Mouse (Mus musculus): ENCODE measurements around the gene Crygd.

Crygd gene

DNA sequence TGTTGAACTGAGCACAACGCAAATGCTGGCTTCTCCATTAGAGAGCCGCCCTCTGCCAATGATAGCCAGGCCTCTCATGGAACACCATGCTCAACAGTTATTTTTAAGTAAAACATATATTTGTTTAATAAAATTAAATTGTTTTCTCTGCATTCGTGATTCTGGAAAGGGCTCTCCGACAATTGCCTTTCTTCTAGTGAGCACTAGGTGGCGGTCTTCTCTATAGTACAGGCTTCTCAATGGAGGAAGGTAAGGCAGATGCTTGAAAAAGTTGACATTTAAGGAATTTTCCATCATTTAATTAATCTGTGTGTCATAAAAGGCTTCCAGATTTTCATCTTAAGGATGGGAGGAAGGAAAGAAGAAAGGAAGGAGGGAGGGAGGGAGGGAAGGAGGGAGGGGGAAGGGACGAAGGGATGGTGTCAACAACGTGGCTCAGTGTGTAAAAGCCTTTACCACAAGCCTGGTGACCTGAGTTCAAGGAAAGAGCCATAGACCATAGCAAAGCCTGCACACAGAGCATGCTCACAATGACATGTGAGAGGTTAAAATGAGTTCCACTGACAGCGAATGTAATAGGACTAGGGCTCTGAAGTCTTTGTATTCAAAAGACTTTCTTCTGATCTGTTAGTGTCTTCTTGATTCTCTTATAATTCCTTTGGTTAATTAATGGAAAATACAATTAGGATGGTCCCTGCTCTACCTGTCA, 16.7 kb downstream of the Crygd start:
- in situ Hi-C loops (cut with MseI, MboI): loop anchor here (10.0 kb wide), 1 partner anchor 128 kb away; no protein-coding TSS in a partner anchor

DNA sequence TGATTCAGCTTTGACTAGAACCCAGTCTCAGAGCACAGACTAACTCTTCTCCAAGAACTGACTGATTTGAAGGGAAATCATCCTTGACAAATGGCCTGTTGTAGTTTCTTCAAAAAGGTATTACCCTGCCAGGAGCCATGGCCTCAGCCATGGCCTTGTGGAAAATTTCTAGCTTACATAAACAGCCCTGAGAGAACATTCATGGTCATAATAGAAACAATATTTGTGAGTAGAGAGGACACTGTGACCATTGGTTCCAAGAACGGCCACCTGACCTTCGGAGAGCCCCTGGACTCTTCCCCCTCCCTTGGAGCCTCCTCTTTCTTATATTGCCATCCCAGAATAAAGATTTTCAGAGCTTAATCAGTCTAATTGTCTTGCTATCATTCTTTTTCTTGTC, 19.8 kb downstream of the Crygd start:
- in situ Hi-C loops (cut with MseI, MboI): loop anchor here (10.0 kb wide), 1 partner anchor 131 kb away; no protein-coding TSS in a partner anchor

DNA sequence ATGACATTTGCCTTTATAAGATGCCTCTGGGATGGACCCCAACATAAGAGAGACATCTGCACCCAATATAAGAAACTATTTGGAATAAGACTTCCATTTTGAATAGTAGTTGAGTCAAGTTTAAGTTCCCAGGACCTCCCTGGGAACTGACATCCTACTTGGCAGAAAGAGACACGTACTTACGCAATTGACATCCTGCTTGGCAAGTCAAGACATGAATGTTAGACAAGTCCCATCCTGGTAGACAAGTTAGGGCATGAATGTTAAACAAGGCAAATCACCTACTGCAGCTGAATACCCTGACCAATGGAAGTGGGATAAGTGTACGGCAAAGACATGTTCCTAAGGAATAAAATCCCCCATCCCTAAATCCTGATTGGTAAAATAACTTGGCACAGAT, 21.4 kb downstream of the Crygd start:
- in situ Hi-C loops (cut with MseI, MboI): loop anchor here (10.0 kb wide), 1 partner anchor 133 kb away; no protein-coding TSS in a partner anchor

DNA sequence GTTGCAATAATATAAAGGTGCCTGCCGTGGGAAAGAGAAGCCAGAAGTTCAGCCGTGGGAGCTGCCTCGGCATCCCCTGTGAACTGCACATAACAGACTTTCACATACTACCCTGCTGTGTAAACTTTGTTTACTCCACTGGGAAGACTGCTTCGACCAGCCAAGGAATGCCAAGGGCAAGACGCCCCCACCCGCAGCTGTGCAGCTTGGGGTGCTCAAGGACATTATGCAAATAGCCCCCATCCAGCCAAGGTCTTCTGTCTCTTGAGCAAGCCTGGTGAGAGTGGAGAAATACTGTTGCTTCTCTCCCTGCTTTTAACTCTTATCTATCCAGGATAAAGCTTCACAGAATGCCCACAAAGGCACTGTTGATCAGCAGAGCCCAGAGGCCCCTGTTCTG, 22.4 kb downstream of the Crygd start:
- in situ Hi-C loops (cut with MseI, MboI): loop anchor here (10.0 kb wide), 1 partner anchor 134 kb away; no protein-coding TSS in a partner anchor

DNA sequence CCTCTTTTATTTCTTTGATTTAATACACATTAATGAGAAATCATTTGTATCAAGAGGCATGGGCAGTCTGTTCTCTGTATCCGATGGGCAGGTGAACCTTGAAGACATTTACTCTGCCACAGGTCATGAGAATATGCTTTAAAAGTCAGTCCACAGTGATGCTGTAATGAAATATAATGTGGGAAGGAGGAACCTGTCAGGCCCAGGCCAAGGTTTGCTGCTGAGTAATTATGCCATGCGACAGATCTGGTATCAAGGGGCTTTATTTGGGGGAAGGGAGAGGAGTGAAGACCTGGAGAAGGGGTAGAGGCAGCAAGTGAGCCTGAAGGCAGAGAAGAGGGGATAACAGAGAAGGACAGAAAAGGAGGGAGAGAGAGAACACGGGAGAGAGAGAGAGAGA, 23.6 kb downstream of the Crygd start:
- in situ Hi-C loops (cut with MseI, MboI): loop anchor here (10.0 kb wide), 1 partner anchor 135 kb away; no protein-coding TSS in a partner anchor

DNA sequence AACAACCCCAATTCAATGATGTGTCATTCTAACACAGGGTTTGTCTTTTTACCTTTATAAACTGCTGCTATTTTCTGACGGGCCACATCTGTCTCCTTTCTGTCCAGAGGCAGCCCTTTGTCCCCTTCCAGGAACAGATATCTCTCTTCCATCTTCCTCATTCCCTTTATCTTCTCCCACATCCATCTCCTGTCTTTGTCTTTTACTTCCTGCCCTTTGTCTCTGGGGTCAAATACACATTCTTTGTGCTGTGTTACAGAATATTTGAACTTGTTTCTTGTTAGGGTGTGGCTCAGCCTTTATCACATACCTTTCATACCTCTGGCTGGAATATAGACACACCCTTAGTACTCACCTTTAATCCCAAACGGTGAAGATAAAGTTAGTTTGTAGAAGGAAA, 25.7 kb downstream of the Crygd start:
- in situ Hi-C loops (cut with MseI, MboI): no loop called here

DNA sequence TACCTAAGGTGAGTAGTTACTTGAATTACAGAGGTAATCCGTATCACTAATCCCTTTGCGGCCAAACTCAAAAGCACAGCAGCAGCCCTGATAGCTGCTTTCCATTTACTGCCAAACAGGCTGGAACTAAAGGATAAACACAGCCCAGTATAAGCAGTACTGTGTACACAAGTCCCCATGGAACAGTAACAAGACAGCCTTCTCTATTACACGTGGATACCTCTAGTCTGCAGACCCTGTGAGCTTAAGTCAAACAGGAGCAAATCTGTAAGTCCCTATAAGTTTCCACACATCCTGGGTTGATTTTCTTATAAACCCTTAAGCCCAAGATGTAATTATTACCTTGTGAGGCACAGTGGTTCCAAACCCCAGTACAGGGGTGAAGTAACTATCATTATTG, 27.7 kb downstream of the Crygd start:
- in situ Hi-C loops (cut with MseI, MboI): no loop called here

DNA sequence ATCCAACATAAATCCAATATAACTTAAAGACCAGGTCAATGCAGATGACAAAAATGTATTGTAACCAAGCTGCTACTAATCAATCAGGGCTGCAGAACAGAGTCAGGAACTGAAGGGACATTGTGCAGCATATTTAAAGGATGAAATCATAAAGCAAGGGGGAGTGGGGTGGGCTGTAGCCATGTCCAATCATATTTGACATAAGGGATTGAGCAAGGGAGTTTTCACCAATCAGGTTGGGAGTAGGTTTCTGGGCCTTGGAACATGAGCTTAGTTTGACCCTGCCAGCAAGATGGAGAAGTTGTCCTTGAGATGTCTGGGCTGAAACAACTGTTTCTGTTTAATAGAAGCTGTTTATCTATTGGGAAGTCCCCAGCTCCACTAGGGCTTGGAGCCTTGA, 30.6 kb downstream of the Crygd start, which contains the start of gene Akr1cl:
Gene Akr1cl, minus strand, starts transcription at position 119 of the 400 bp plus-strand sequence.
- in situ Hi-C loops (cut with MseI, MboI): no loop called here

DNA sequence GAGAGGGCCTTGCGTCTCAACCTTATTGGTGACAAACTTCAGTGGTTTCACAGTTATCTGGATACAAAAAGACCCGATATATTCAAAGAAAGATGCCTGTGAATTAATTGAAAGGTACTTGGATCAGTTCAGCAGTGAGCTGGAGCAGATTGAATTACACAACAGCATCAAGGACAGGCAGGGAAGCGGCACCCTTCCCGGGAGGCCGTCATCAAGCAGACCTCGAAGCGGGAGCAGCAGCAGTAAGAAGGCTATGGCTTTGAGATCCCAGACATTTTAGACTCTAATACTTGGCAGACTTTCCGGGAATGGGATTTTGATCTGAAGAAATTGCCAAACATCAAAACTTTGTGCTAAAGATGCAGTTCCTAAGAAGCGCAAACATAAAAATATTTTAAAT, 35.0 kb downstream of the Crygd start:
- in situ Hi-C loops (cut with MseI, MboI): no loop called here

DNA sequence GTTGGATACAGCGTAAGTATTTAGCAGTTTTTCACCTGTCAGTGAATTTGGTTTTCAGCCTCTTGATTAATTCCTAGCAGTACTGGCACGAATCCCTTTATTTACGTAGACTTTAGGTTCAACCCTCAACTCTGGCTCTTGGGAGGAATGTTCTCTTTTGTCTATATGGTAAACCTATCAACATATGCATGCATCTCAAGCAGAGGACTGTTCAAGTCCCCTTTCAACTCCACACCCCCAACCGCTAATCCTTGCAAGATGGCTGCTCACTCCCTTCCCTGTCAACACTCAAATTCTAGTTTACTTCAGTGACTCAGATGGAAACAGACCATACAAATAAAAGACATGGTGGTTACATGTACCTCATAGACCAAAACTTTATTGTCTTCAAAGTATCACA, 50.5 kb downstream of the Crygd start:
- in situ Hi-C loops (cut with MseI, MboI): no loop called here
